Mouse (Mus musculus): Measurements from ENCODE around the gene Zfp429.
"Not testable (repeated sequence)": the region's sequence is repeated elsewhere in the genome, so short reads cannot be mapped to it uniquely, and the experiment has no call there.

Gene Zfp429

DNA sequence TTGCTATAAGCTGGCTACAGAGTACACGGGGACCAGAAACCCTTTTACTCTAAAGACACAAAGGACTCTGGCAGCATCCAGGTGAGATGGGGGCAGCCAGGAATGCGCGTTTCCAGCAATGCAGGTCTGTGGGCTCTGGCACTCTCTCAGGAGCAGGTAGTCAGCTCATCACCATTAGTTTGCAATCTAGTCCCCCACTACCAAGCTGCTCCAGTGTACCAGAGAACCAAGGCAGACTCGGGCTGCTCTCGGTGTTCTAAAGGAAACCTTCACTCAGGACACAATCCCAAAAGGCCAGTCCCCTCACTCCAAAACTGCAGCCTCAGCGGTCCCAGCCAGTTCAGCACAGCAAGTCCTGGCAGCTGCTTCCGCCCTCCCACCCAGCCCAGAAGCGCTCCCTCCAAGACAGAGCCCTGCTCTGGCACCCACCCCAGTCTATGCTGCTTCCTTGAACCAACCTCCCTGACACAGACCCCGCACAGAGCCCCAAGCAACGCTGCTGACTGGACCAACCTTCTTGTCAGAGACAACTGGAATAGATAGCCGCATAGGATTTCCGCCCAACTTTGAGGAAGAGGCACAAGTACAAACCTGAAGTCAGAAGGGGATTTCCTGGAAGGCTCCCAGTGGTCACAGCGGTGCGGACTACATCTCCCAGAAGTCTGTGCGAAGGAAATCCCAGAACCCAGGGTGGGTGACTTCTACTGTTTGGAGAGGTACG is at the start of gene Zfp429:
TSS of gene Zfp429 (minus strand) at position 637 of the 721 bp plus-strand sequence.
- DNase-seq, result peak; percentile 71

DNA sequence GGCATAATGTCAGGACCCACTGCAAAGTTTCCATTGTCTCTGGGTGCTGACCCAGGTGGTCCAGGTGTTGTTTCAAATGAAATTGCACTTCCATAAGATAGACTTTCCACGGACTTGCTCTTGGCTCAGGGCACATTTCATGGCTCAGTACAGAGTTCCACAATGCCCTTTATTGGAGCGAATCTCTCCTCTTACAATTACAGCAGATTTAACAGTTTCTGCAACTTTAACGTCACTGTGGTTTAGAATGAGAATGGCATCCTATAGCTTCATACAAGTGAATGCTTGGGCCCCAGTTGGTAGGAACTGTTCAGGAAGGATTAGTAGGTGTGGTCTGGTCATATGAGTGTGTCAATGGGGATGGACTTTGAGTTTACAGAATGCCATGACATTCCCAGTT is 37.5 kb upstream of the Zfp429 start:
- not testable (repeated sequence) for DNase-seq

DNA sequence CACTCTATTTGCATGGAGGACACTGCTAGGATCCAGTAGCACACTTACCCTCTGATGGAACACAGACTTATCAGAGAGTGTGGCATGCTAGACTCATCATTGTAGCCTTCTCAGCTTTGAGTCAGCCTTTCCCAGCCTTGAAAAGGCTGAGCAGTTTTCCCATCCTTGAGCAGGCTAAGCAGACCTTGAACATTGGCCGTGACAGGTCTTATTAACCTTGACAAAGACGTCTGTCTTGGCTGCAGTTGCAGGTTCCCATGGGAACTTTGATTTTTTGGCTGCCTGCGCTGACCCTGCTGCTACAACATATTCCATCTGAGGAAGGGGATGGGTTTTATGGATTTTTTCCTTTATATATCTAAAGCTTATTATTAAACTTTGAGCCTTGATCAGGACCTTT is 28.5 kb upstream of the Zfp429 start:
- DNase-seq, result no peak

DNA sequence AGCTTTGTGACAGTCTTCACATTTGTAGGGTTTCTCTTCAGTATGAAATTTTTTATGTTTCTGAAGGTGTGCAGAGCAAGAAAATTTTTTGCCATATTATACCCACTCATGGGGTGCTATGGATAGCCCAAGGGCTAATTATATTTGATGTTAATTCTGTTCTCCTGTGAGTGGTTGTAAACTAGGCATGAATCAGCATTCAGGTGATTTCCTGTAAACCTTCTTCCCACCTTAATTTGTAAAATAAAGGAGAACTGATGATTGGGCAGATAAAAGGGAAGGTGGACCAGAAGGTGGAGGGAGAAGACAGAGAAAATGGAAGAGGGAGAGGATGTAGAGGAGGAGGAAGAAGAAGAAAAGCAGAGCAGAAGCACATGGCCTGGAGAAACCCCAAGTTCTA is 26.1 kb upstream of the Zfp429 start:
- DNase-seq, result not testable (repeated sequence)

DNA sequence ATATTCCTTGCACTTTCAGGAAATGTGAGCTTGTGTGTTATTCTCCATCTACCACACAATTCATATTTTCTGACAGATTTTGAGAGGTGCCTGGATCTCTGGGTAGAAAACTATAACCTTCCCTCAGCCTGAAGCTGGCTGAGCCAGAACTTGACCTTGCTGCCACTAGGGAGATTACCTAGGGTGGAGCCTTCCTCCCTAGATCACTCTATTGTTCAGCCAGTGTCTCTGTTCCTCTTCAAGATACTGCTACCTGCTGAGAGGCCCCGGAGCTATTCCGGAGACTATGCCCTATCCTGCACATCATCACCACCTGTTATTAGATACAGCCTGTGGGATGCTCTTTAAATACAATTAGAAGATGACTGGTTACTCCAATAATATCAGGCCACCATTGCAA is 22.9 kb upstream of the Zfp429 start:
- DNase-seq, result not testable (repeated sequence)

DNA sequence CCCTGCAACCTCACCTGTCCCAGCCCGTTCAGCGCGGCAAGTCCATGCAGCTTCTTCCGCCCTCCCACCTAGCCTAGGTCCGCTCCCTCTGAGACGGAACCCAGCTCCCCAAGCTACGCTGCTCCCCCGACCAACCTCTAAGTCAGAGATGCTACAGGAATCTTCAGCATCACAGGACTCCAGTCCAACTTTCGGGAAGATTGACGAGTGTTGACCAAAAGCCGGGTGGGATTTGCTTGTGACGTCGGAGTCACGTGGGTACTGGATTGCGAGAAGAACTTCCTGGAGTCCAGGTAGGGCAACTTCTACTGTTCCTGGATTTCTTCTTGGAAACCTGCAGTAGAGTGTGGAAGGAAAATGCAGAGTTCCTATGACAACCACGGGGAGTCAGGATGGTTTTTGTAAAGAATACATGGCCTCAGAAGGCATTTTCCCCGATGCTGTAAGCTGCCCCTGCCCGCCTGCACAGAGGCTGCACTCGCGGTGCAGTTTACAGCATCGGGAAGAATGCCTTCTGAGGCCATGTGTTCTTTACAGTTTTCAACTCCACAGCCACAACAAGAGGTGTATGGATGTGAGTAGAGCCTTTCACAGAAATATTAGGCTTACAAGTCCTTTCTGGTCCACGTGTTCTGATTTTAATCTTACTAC is 21.7 kb upstream of the Zfp429 start, which contains the start of gene Zfp459:
TSS of gene Zfp459 (minus strand) at position 212 of the 651 bp plus-strand sequence.
- peak; percentile 51 for DNase-seq

DNA sequence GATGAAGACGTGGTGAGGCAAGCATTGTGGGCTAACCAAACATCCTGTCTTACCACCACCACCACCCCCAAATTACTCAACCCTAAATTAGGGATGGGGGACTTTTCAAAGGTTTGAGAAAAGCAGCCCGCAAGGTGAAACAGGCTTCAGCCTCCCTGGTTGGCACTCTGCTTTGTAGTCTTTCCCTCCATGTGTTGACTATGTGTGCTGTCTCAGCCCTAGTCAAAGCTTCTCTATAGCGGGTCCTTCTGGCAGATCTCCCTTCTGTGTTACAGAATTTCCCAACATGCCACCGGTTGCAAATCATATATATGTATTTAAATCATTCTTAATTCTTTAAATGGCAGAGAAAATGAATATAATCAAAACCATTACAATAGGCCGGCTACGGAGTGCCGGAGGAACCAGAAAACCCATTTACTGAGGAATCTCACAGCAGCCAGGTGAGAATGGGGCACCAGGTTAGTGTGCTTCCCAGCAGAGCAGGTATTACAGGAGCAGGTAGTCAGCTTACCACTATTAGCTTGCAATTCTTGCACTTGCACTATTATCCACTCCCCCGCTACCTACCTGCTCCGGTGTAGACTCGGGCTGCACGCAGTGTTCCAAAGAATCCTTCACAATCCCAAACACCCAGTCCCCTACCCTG is 21.1 kb upstream of the Zfp429 start:
- DNase-seq, result no peak

DNA sequence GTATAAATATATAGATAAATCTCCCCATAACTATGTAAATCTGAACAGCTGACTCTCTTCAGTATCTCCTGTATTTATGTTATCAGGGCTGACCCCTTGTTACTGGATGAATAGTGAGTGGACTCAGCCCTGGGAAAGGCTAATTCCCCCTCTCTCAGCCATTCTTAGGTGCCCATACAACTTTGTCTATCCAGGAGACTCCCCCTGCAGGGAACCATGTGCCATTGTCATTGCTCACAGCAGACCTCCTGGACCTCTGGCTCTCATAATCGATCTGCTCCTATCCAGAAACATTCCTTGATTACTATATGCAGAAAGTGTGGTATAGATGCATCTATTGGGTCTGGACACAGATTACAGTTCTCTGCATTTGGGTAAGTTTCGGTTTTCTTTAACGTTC is 17.2 kb upstream of the Zfp429 start:
- no peak for DNase-seq

DNA sequence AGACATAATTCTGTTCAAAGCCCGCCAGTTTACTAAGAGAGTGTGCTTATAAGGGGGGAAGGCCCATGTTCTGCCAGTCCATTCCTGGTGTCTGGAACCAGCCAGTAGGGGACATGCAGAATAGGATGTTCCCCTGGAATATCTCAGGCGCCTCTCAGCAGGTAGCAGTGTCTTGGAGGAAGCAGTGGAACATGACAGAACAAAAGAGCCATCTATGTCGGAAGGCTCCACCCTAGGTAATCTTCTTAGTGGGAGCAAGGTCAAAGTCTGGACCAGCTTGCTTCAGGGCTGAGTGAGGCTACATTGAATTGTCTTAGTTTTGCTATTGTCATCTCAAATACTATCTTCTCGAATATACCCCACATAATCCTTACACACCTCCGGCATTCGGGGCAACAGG is 16.1 kb upstream of the Zfp429 start:
- DNase-seq, result no peak

DNA sequence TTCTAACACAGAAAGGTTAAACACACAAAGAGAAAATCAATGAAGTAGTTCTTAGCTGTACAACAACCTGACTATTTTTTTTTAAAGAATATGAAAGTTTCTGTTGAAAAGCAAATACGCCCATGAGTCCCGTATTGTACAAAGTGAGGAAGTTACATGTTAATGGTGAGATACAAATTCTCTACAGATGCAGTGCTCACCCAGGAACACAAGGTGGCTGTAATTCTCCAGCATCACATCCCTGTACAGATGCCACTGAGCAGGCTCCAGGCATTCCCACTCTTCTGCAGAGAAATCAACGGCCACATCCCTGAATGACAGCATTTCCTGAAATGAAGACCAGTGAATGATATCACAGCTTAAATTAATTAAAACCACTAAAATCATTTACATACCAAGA is 14.0 kb upstream of the Zfp429 start:
- not testable (repeated sequence) for DNase-seq

DNA sequence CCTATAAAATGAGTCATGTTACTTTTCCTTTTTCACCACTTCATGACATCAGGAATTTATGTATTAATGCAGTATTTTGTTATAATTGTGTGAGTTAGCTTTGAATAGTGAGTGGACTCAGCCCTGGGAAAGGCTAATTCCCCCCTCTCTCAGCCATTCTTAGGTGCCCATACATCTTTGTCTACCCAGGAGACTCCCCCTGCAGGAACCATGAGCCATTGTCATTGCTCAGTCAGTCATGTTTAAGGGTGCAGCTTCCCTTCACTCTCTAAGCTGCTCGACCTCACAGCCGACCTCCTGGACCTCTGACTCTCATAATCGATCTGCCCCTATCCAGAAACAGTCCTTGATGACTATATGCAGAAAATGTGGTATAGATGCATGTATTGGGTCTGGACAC is 23.4 kb downstream of the Zfp429 start:
- DNase-seq, result not testable (repeated sequence)

DNA sequence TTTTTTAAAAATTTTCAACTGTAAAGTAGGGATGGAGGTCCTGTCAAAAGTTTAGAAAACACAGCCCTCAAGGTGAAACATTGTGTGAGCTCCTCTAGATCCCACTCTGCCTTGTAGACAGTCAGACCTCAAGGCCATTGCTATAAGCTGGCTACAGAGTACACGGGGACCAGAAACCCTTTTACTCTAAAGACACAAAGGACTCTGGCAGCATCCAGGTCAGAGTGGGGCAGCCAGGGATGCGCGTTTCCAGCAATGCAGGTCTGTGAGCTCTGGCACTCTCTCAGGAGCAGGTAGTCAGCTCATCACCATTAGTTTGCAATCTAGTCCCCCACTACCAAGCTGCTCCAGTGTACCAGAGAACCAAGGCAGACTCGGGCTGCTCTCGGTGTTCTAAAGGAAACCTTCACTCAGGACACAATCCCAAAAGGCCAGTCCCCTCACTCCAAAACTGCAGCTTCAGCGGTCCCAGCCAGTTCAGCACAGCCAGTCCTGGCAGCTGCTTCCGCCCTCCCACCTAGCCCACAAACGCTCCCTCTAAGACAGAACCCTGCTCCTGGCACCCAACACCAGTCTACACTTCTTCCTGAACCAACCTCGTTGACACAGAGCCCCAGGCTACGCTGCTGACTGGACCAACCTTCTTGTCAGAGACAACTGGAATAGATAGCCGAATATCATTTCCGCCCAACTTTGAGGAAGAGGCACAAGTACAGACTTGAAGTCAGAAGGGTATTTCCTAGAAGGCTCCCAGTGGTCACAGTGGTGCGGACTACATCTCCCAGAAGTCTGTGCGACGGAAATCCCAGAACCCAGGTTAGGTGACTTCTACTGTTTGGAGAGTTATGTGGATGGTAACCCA is 24.3 kb downstream of the Zfp429 start, which contains the start of the genes Gm28041 and Zfp456:
TSS of gene Gm28041 (minus strand) at position 684 of the 862 bp plus-strand sequence.
TSS of gene Zfp456 (minus strand) at position 761 of the 862 bp plus-strand sequence.
- peak; percentile 80 for DNase-seq

DNA sequence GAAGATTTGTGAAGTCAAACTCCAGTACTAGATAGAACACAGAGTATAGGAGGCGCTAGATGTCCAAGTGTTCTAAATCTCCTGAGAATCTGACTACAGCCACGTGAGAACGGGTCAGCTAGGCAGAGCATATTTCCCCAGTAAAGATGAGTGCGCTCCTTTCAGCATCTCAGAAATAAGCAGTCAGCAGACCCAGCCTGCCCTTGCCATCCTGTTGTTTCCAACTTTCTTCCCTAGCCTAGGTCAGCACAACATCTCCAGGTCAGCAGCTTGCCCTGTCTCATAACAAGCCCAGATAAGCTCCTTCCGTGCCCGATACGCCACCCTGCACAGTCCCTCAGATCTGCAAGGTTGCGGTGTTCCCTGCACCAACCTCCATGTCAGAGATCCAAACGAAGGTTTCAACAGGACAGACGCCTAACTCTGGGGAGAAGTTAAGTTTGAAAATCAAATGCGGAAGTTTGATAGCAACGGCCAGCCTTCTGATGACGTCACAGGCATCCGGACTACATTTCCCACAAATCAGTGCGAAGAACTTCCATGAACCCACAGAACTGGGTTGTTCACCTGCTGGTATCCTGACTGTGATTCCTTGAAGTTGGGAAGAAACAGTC is 39.4 kb downstream of the Zfp429 start, which contains the start of the genes Gm28044 and Zfp953:
TSS of gene Gm28044 (minus strand) at position 406 of the 614 bp plus-strand sequence.
TSS of gene Zfp953 (minus strand) at position 475 of the 614 bp plus-strand sequence.
- peak; percentile 90 for DNase-seq

DNA sequence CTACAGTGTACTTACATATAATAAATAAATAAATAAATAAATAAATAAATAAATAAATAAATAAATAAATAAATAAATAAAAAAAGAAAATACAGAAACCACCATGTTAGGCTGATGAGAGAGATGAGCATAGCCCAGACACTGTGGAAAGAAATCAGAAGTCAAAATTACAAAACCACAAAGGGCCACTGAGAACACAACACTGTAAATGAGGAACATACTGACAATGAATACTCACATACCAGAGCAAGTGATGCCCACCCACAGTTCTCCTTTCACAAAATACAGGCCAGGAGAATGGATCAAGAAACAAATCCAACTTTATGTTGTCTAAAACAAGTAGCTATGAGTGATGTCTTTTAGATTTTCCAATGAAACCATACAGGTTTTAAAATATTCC is 47.8 kb downstream of the Zfp429 start:
- no peak for DNase-seq

DNA sequence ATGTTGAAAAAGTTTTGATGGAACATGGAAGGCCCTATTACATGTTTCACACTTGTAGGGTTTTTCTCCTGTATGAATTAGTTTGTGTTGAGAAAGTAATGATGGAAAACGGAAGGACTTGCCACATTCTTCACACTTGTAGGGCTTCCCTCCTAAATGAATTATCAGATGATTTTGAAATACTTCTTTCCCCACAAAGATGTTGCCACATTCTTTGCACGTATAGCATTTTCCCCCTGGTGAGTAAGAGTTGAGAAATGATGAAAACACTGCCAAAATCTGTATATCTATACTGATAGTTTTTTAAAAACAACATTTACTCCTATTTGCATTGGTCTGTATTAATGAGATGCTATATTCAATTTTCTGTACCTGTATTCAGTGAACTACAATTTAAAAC is 56.2 kb downstream of the Zfp429 start:
- no peak for DNase-seq
